Mouse (Mus musculus) frontal cortex, adult (tissue): ENCODE measurements around the gene Prps1l3.

Experiments
- ATAC-seq: cut with Nextera tagmentation; 2 replicates; pipeline ENCODE4 v1.9.2; 2017; ENCODE audit warnings: mild to moderate bottlenecking, moderate library complexity, mixed read lengths; ENCODE audit not compliant: low TSS enrichment

Gene Prps1l3

GRCm38 (mm10) chr12:57243671-57244495 is 13.7 kb downstream of the Prps1l3 start:
- ATAC-seq: no peak

- no peak for ATAC-seq
Measured at GRCm38 (mm10) chr12:57258572-57258971, 28.4 kb downstream of the Prps1l3 start.

GRCm38 (mm10) chr12:57275456-57275855 is 45.2 kb downstream of the Prps1l3 start:
- no peak for ATAC-seq

GRCm38 (mm10) chr12:57281155-57282114 is 51.2 kb downstream of the Prps1l3 start:
- peak; percentile 67; the same call in 1 of the 2 replicates for ATAC-seq

GRCm38 (mm10) chr12:57285303-57286059 is 55.3 kb downstream of the Prps1l3 start:
- ATAC-seq: no peak
